Mouse (Mus musculus) urinary bladder, postnatal 10 days (tissue): Measurements from ENCODE around the gene Apbb1ip.

Experiments used
- DNase-seq: peaks from one replicate; pipeline ENCODE4 v3.0.0; 2022; ENCODE audit warnings: low spot score

The Apbb1ip gene

DNA sequence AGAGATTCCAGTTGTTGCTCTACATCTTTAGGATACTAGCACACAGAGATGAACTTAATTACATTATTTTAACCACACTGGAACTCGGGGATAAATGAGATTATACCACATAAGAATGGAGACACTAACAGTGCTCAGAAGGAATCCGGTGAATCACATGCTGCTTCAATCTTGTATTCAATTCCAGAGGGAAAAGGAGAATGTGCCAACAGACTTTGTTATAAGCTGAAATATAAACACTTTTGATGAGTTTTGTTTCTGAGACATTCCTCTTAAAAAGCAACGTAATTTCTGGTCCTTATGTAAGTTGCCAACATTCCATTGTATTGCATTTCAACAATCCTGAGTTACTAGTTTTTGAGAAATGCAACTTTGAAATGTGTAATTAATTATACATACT, 1.8 kb downstream of the Apbb1ip start:
- no peak for DNase-seq

DNA sequence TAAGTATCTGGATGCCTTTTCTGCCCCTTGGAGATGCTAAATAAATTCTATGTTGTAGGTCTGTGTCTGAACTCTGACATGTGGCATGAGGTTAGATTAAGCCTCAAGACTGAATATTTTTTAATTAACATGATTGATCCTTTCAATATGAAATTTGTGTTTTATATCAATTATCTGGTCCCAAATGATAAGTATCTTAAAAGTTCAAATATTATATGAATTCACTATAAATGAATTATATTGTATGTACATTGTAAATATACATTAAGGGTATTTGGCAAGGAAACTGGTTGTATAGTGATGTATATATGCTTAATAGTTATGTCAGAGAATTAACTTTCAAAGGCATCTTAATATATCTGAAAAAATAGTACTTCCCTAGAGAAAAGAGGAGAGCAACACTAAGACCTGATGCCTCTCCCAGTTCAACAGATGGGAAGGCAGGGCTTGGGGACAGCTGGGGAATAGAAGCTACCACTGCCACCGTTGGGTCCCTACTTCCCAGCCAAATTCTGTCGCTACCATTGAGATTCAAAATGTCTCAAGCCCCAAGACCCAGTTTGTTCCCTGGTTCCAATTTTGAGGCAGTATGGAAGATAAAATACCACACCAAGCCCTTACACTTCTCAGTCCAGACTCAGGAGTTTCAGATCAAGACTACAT, 2.8 kb downstream of the Apbb1ip start:
- DNase-seq = no peak

DNA sequence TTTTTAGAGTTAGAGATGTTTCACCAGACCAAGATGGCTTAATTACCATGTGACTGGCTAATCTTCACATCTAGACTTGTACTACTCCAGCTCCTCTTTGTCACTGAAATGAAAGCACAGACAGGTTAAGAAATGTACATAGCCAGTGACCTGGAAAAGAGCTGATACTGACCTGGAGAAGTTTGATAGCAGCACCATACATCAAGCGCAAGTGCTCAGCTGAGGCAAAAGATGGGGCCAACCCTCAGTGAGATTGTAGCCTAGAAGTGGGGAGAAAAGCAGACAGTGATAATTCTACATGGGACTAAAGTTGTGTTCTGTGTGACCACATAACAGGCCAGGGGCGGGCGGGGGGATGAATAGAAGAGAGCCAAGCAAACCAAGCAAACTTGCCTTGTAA, 3.9 kb downstream of the Apbb1ip start:
- DNase-seq = no peak

DNA sequence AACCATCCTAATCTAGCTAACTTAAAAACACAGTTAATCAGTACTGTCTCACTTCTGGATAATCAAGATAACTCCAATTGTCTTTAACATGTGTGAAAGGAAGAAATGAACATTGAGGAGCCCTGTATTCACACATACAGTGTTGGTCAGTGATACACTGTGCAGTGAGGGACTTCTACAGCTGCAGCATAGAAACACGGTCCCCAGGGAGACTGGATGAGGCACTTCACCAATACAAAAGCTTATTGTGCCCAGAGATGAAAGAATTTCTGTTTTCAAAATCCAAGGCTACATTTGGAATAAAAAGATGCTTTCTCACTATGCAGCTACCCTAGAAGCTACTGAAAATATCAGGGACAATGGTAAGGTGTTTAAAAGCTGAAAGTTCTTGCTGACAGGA, 7.0 kb downstream of the Apbb1ip start:
- no peak for DNase-seq

DNA sequence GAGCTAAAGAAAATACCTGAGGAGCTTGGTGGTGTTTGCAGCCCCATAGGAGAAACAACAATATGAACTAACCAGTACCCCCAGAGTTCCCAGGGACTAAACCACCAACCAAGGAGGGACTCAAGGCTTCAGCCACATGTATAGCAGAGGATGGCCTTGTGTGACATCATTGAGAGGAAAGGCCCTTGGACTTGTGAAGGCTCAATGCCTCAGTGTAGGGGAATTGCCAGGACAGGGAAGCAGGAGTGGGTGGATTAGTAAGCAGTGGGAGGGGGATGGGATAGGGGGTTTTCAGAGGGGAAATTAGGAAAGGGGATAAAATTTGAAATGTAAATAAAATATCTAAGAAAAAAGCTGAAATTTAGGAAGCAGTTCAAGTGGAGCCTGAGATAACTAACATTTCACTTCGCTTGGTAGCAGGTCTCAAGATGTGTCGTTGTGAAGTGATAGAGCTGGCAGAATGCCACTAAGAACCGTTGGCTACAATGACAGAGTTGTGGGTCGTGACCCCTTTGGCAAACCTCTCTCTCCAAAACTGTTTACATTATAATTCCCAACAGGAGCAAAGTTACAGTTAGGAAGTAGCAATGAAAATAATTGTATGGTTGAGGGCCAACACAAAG, 7.6 kb downstream of the Apbb1ip start:
- DNase-seq = no peak

DNA sequence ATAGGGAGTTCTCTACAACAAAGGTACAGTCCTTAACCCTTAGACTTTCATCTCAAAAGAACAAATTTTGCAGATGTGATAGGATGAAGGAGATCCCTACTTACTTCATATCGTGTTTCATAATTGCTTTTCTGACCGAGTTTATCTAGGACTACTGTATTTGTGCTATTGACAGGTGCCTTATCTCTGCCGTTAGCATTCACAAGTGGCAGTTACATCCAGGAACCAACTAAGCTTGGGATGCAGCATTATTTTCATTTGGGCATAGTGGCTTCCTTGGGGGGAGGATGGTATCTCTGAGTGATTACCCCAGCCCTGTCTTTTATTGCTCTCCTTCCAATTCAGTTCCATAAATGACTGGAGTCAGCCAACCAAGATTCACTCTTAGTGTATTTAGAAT, 8.2 kb downstream of the Apbb1ip start:
- no peak for DNase-seq

DNA sequence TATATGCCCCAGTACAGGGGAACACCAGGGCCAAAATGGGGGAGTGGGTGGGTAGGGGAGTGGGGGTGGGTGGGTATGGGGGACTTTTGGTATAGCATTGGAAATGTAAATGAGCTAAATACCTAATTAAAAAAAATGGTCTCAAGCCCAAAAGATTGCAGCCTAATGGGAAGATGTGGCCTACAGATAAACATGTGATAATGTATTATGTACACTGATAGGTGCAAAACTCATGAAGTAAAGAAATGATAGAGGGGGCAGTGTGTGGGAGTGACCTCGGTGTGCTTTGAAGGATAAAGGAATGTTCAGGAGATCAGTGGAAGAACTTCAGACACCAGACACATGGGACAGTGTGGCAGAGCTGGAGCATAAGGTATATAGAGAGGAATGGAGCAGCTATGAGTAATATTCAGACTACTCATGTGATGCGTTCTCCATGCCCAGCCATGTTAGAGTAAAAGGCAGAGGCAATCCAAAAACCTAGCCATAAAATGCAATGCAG, 9.3 kb downstream of the Apbb1ip start:
- no peak for DNase-seq

DNA sequence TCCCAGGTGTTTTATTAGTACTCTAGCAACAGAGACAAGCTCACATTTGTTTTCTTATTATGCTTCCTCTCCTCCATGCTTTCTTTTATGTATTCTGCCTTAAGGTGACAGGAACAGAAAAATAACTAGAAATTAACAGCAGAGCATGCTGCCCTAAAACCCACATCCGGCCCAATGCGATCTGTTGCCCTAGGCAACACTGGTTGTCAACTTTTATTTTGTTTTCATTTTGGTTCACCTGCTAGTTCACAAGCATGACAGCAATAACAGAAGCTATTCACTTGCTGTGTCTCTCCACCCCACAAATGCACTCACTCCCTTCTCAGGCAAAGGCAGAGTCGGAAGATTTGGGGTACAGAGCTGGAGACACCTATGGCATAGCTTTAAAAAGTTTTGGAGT, 10.3 kb downstream of the Apbb1ip start:
- no peak for DNase-seq

DNA sequence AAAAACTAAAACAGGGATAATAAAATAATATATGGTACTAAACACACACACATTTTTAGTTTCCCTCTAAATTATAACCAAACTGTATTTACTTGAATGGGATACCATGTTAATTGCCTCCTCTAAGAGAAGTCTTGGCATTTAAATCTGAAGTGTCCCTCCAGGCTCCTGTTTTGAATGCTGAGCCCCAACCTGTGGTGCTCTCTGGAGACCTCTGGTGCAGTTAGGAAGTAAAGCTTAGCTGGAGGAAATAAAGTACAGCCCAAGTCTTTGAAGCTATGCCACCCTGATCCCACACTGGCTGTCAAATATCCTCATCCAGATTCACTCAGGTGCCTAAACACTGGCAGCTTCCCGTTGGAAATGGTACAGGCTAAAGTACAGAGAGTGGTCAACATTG, 10.9 kb downstream of the Apbb1ip start:
- no peak for DNase-seq

DNA sequence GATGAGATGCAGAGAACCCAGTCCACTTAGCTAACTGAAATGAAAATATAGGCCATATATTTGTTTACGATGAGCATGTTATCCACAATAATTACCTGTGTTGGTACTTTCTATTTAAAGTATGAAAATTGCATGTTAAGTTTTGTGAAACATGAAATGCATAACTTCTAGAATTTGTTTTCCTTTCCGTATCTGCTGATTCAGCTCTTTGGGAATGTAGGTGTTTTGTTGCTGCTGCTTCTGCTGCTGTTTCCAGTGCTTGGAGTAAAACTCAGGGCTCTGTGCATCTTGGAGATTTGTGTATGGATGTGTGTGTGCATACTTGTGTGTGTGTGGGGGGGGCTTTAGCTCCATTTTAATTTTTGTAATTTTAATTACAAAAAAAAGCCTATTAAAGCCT, 14.8 kb downstream of the Apbb1ip start:
- DNase-seq = no peak

DNA sequence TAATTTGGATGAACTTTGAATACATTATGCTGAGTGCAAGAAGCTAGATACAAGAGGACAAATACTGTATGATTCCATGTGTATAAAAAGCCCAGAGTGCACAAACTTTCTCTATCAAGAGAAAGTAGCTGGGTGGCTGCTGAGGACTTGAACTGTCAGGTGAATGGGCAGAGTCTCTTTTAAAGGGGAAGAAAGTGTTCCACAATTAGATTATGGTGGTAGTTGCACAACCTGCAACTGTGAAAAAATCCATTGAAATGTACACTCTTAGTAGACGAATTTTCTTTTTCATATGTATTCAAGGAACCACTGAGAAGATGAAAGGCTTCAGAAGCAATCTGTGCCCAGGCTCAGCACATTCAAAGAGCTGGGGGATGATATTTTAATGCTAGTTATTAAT, 15.7 kb downstream of the Apbb1ip start:
- no peak for DNase-seq

DNA sequence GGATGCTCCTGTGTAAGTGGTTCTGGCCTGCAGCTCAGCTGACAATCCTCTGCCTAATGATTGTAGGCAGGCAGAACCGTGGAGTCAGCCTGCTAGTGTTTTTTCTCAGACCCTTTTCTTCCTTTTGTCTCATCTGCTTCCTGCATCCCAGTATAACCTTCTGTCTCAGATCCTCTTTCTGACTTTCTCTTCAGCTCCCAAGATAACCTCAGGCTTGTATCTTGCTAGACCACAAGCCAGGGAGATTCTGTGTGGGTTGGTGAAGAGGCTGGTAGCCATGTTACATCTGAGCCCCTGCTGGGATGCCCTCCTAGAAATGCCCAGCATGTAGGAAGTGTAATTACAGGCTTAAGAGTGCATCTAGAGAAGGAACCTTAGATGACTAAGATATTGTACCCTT, 16.5 kb downstream of the Apbb1ip start:
- no peak for DNase-seq

DNA sequence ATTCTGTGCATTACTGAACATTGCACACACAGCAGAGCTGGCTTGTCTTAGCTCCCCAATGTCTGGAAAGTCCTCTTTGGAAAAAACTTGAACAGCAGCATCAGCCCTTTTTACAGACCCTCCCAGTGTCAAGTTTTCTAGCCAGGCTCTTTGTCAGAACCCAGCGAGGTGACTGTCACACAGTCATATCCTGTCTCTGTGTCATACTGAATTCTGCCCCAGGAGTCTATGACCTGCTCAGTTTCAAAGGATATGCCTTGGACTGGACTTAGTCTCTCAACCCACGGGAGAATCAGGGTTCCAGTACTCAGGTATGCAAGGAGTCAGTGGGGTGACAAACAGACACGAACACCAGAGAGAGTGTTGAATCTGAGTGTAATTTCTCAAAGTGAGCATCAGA, 21.2 kb downstream of the Apbb1ip start:
- no peak for DNase-seq

DNA sequence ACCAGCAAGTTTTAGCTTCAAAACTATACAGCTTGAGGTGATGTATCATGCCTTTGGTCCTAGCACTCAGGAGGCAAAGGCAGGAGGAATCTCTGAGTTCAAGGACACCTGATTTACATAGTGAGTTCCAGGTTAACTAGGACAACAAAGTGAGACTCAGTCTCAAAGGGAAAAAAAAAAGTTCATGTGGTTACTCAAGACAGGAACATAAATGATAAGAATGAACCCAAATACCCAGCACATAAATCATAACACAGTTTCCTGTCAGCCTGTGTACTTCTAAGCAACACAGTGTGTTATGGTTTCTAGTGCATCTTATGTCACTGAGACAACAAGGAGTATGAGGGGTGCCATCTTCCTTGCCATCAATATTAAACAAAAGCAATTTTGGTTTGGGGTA, 22.6 kb downstream of the Apbb1ip start:
- DNase-seq = no peak

DNA sequence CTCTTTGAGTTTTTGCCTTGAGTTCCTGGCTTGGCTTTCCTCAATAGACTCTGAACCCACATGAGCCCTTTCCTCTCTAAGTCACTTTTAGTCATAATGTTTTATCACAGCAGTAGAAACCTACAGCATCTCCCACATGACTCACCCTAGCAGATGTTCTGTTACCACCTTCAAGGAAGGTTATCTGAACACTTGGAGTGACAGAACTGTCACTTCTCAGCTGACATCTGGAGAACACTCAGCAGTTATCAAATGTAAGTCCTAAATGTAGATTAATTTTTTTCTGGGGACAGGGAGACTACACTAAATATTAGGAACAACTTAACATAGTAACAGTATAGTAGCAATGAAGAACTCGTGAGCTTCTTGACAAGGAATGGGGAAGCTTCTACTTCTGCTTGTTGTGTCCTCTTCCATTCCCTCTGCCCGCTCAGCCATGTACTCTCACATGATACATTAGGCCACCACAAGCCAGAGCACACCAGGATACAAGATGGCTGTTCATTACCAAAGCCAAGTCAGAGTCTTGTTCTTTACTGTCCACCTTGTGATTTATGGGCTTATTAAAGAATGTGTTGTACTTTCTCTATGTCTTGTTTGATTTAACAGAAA, 25.6 kb downstream of the Apbb1ip start:
- no peak for DNase-seq

DNA sequence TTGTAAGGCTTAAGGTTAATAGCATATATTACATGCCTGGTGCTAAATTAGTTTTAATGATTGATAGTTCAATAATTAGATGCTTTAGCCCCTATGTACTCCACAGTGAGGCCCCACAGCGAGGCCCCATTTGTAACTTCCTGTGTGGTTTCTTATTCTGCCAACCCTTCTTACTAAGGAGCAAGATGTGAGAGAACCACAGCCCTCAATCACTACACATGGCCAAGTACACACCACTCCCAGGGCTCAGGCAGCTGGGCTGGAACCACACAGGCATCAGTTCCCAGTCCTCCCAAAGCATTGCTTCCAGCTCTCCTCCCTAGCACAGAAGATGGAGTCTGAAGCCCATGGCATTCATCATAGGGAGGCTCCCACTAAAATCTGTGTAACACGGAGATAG, 31.7 kb downstream of the Apbb1ip start:
- no peak for DNase-seq

DNA sequence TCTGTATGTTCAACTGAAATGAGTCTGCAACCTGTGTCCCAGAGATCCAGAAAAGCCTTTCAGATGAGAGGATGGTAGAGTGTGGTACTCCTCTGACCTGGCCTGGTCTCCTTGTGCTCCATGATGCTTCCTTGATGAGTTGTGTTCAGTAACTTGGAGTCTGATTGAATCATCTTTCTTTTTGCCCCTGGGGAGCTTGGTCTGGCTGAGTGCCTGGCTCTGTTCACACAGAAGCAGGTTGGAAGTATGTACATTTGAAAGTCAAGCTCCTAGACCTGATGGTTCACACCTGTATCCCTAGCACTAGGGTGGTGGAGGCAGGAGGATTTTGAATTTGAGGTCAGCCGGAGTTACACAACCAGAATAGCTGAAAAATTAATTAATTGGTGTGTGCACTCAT, 32.7 kb downstream of the Apbb1ip start:
- no peak for DNase-seq

DNA sequence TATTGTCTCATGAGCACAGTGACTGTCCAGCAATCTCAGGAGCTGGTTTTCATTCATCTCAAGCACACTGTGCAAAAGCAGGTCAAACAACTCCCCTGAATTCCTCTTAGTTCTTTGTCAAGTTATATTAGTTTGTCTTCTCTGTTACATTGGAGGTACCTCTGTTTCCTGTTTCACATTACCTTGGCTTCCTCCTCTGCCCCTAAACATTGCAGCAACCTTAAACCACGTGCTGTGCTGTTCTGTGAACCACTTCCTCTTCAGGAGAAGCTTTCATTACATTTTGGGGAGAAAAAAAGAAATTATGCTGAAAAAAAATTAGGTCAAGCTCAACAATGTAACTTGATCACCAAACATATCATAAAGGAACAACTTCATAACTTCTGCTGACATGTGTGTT, 33.4 kb downstream of the Apbb1ip start:
- no peak for DNase-seq

DNA sequence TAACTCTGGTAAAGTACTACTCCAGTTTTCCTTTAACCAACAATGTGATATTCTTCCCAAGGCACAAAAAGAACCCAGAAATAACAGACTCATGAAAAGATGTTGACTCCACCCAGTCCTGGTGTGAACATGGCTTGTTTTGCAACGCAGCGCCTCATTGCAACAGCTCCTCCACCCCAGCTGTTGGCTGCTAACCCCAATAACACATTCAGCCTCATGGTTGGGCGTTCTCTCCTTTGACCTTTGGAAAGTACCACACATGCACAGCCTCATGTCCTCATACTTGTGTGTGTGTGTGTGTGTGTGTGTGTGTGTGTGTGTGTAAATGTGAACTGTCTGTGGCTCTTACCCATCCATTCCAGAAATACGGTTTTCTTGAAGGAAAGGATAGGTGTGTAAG, 37.0 kb downstream of the Apbb1ip start:
- no peak for DNase-seq

DNA sequence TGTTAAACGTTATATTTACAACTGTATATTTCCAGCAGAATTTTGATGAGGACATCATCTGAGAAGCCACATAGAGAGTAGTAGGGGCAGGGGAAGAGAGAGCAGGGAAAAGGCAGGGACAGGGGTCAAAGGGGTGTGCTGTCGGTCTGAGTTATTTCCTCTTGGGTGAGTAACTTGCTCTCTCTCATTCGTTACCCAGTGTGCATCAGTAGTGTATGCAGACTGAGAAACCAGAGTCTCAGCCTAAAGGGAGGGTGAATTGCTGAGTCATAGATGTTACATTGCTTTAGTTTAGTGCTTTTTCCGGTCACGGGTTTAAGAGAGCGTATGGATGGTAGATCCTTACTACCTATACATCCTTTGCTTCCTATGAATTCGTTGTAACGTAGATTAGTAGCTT, 37.6 kb downstream of the Apbb1ip start:
- no peak for DNase-seq

DNA sequence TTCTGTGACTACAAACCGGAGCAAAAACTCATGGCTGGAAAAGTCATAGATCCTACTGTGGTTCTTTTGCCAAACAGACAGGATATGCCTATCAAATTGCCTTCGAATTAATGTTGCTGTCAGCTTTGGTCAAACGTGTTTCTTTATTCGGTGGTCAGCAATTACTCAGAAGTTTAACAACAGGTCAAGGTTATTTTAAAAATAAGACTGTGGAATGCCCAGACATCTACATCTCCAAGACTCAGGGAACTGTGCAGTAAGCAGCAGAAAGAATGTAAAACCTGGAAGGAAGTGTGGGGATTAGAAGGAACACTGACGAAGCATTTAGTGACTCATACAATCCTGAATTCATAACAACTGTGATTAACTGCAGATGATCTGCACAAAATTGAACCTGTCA, 40.0 kb downstream of the Apbb1ip start:
- DNase-seq = no peak

DNA sequence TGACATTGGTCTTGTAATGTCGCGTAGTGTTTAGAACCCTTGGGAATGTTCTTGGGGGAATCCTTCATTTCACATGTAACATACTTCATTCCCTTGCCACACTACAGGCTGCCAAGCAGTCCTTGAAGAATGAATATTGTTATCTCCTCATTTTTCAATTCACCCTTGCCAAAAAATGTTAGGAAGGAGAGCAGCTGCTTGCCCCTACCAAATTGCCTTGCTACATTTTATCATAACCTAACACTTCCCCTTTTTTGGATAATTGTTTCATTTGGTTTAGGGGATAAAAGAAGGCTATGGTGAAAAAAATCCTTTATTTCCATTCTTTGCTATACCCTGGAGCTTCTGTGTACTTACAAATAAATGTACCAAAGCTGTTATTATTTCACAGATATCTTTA, 41.8 kb downstream of the Apbb1ip start:
- DNase-seq = no peak

DNA sequence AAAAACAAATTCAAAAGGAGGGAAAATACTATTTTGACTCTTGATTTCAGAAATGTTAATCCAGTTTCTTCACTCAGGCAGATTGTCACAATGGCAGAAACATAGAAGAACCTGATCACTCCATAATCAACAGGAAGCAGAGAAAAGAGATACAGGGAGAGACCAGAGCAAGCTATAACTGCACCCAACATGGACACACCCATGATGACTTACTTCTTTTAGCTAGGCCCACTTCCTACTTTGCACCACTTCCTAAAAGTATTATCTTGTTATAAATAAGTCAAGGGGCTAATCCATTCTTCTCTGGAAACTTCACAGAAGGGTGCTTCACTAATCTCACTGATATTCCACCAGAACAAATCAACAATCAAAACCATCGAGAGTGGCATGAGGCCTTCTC, 42.3 kb downstream of the Apbb1ip start:
- DNase-seq = no peak

DNA sequence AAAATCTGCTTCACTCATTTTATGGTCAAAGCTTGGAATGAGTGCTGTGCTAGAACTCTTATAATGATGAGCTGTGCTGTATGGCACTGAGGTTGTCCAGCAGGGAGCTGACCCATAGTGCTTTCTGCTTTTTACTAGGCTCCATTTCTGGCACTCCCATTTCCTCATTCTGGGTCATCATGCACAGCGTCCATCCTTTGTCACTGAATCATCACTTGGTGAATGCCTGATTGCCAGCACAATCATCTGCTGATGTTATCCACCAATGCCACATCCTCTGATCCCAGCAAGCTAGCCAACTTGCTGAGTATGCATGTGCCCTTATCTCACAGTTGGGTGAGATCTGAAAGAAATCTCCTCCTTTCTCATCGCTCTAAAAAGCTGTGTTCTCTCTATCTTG, 48.4 kb downstream of the Apbb1ip start:
- DNase-seq = no peak
